Mouse (Mus musculus) urinary bladder, adult 2 months (tissue): ENCODE measurements around the gene Hunk. TPM values are rescaled to one million over a fixed set of nuclear protein-coding genes. Genes with fewer than 3 reads are reported as not detected.
A peak's percentile ranks its signal among the peaks of the same experiment; 100 is the strongest.

Experiments used
- DNase-seq: peaks from one replicate; pipeline ENCODE4 v3.0.0; 2022; ENCODE audit warnings: low spot score
- polyA plus RNA-seq: library from polyadenylated mRNA; depleted of rRNA; stranded (reverse); fragments of >200 nt; gene quantifications from 2 replicates; pipeline ENCODE4 v1.2.3, GENCODE M21; 2012

Gene Hunk
- polyA plus RNA-seq, 1 experiment: 3.2 TPM

- no peak for DNase-seq
Measured at GRCm38 (mm10) chr16:90435231-90435630, 49.4 kb downstream of the Hunk start.

- DNase-seq: no peak
Measured at GRCm38 (mm10) chr16:90437276-90437675, 51.5 kb downstream of the Hunk start.

GRCm38 (mm10) chr16:90439493-90439892, 53.7 kb downstream of the Hunk start:
- DNase-seq: no peak

GRCm38 (mm10) chr16:90440654-90441053, 54.8 kb downstream of the Hunk start:
- DNase-seq: no peak

GRCm38 (mm10) chr16:90442991-90443390, 57.2 kb downstream of the Hunk start:
- DNase-seq: no peak

- DNase-seq: no peak
Measured at GRCm38 (mm10) chr16:90453197-90453596, 67.4 kb downstream of the Hunk start.

- DNase-seq: no peak
Measured at GRCm38 (mm10) chr16:90456495-90457125, 70.8 kb downstream of the Hunk start.

- no peak for DNase-seq
Measured at GRCm38 (mm10) chr16:90458899-90459610, 73.2 kb downstream of the Hunk start.

- no peak for DNase-seq
Measured at GRCm38 (mm10) chr16:90461304-90461905, 75.6 kb downstream of the Hunk start.

GRCm38 (mm10) chr16:90462728-90463275, 77.0 kb downstream of the Hunk start:
- no peak for DNase-seq

GRCm38 (mm10) chr16:90465154-90465553, 79.3 kb downstream of the Hunk start:
- DNase-seq: no peak

GRCm38 (mm10) chr16:90468286-90468685, 82.5 kb downstream of the Hunk start:
- peak; percentile 35 for DNase-seq

- no peak for DNase-seq
Measured at GRCm38 (mm10) chr16:90475701-90476229, 90.0 kb downstream of the Hunk start.

GRCm38 (mm10) chr16:90481612-90482011, 95.8 kb downstream of the Hunk start:
- no peak for DNase-seq

- no peak for DNase-seq
Measured at GRCm38 (mm10) chr16:90483341-90483740, 97.5 kb downstream of the Hunk start.

GRCm38 (mm10) chr16:90485125-90485524, 99.3 kb downstream of the Hunk start:
- no peak for DNase-seq

GRCm38 (mm10) chr16:90485599-90485998, 99.8 kb downstream of the Hunk start:
- DNase-seq: no peak

GRCm38 (mm10) chr16:90490066-90490465, 104.3 kb downstream of the Hunk start:
- DNase-seq: no peak

- DNase-seq: no peak
Measured at GRCm38 (mm10) chr16:90491898-90492499, 106.2 kb downstream of the Hunk start.

GRCm38 (mm10) chr16:90496930-90497329, 111.1 kb downstream of the Hunk start:
- no peak for DNase-seq

GRCm38 (mm10) chr16:90497749-90498464, 112.1 kb downstream of the Hunk start:
- DNase-seq: no peak
